Mouse (Mus musculus) C2C12 (cell line): ENCODE measurements around the gene Uvrag.

Experiments
- CTCF ChIP-seq: IDR thresholded peaks from one replicate; pipeline ENCODE4 v1.5.1; 2011; ENCODE audit not compliant: control insufficient read depth, insufficient read depth, insufficient read length
- MAX ChIP-seq: IDR thresholded peaks from one replicate; pipeline ENCODE4 v1.6.1; 2011; ENCODE audit warnings: mild to moderate bottlenecking, control low read depth

- TF ChIP-seq CTCF, result no peak
- no peak for TF ChIP-seq MAX
These were observed 34.1 kb downstream of the Uvrag start for GRCm38 (mm10) chr7:99106714-99107270.
